Mouse (Mus musculus) erythroblast, embryonic 14.5 days (primary cell): ENCODE results near the gene Smyd2.

Experiments
- GATA1 ChIP-seq: IDR thresholded peaks from 2 replicates; pipeline ENCODE4 v1.6.1; 2012; ENCODE audit warnings: low read length, inconsistent platforms, mixed read lengths
- TAL1 ChIP-seq: IDR thresholded peaks from 3 replicates; pipeline ENCODE4 v1.6.1; 2012; ENCODE audit warnings: low read length, inconsistent platforms, mixed read lengths

- TF ChIP-seq TAL1 (no peak), GATA1 (no peak)
Observed at GRCm38 (mm10) chr1:189864846-189865560, 57.2 kb downstream of the Smyd2 start.
